ENCODE assay signal across 25 mouse cellular contexts in the genomic region with DNA sequence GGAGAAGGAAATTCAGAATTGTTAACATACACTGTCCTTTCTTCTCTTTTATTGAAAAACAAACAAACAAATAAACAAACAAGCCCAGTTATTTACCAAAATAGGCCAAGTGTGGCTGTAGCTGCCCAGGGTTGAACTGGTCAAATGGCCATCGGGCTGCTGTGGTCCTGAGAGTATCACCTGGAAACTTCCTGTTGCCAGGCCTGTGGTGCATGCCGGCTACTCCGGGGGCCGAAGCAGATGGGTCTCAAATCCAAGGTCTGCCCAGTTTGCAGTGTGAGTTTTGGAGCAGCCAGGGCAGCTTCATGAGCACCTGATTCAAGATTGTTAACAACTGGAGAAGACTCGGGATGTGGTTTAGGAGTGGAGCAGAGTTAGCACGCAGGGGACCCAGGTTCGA. TPM values are rescaled to one million over a fixed set of nuclear protein-coding genes. Genes with fewer than 3 reads are reported as not detected.
"Had no signal": no experiment of that assay in that cellular context is flagged by ENCODE, and none has a peak within 500 bp of the region (broad histone marks: within the 10 kb centered on the region; RNA-seq: fewer than 3 reads in every experiment).

No protein-coding gene starts in this region.

- H3K9ac ChIP-seq: embryonic facial prominence, embryonic 12.5 days; embryonic facial prominence, embryonic 13.5 days; embryonic facial prominence, embryonic 15.5 days; forebrain, embryonic 12.5 days; forebrain, embryonic 13.5 days; forebrain, embryonic 15.5 days; forebrain, postnatal 0 days had no signal

- DNase-seq: cerebellum, adult 2 months; cerebellum, adult 8-10 months; cerebellum, adult 9-10 months; cerebellum, adult 9-11 months; cerebellum, postnatal 36 days; embryo, embryonic 11 days; forebrain, postnatal 0 days; gastrocnemius, adult 2 months; gastrocnemius, postnatal 25 days; gastrocnemius, postnatal 36 days; heart, adult 2 months had no signal

- H3K4me3 ChIP-seq: embryonic facial prominence, embryonic 10.5 days; embryonic facial prominence, embryonic 12.5 days; embryonic facial prominence, embryonic 13.5 days; embryonic facial prominence, embryonic 15.5 days; erythroblast, embryonic 14.5 days; forebrain, embryonic 10.5 days; forebrain, embryonic 12.5 days; forebrain, embryonic 13.5 days; forebrain, embryonic 15.5 days; gastrocnemius, adult 2 months; heart, adult 2 months had no signal

- H3K9me3 ChIP-seq: embryonic facial prominence, embryonic 10.5 days; embryonic facial prominence, embryonic 12.5 days; embryonic facial prominence, embryonic 13.5 days; embryonic facial prominence, embryonic 15.5 days; forebrain, embryonic 10.5 days; forebrain, embryonic 12.5 days; forebrain, embryonic 13.5 days; forebrain, embryonic 15.5 days had no signal

- H3K27ac ChIP-seq: embryonic facial prominence, embryonic 10.5 days; embryonic facial prominence, embryonic 12.5 days; embryonic facial prominence, embryonic 13.5 days; embryonic facial prominence, embryonic 15.5 days; forebrain, embryonic 10.5 days; forebrain, embryonic 12.5 days; forebrain, embryonic 13.5 days; forebrain, embryonic 15.5 days; gastrocnemius, adult 2 months; heart, adult 2 months had no signal

- H3K4me1 ChIP-seq: forebrain, embryonic 12.5 days had no signal

- ATAC-seq: forebrain, embryonic 13.5 days; forebrain, embryonic 14.5 days; forebrain, embryonic 15.5 days; forebrain, embryonic 16.5 days; forebrain, postnatal 0 days had no signal

- H3K36me3 ChIP-seq: embryonic facial prominence, embryonic 10.5 days; embryonic facial prominence, embryonic 12.5 days; embryonic facial prominence, embryonic 13.5 days; embryonic facial prominence, embryonic 15.5 days; forebrain, embryonic 10.5 days; forebrain, embryonic 12.5 days; forebrain, embryonic 15.5 days had no signal

- H3K27me3 ChIP-seq: embryonic facial prominence, embryonic 12.5 days; embryonic facial prominence, embryonic 13.5 days; embryonic facial prominence, embryonic 15.5 days; forebrain, embryonic 12.5 days; forebrain, embryonic 13.5 days; forebrain, embryonic 15.5 days had no signal

- H3K4me2 ChIP-seq: embryonic facial prominence, embryonic 12.5 days; embryonic facial prominence, embryonic 13.5 days; embryonic facial prominence, embryonic 15.5 days; forebrain, embryonic 12.5 days; forebrain, embryonic 13.5 days; forebrain, embryonic 15.5 days had no signal

RNA-seq across cellular contexts. Expression of gene Aknad1, which starts 26.0 kb away (rescaled TPM):
- total RNA-seq: common myeloid progenitor, adult 5-6 weeks; forebrain, postnatal 0 days; granulocyte monocyte progenitor cell, adult 5-6 weeks had no signal
- polyA plus RNA-seq: cerebellum, adult 2 months; forebrain, embryonic 10.5 days; forebrain, embryonic 11.5 days; forebrain, embryonic 12.5 days; forebrain, embryonic 13.5 days; forebrain, embryonic 14.5 days; forebrain, embryonic 15.5 days; forebrain, embryonic 16.5 days; forebrain, postnatal 0 days had no signal
